Mouse (Mus musculus) neural tube, embryonic 11.5 days (tissue): ENCODE measurements around the gene Lrrc15. TPM values are rescaled to one million over a fixed set of nuclear protein-coding genes. Genes with fewer than 3 reads are reported as not detected.

ENCODE experiments used
- ATAC-seq: fragments of 200-750 bp; cut with Nextera tagmentation; 2 replicates; pipeline ENCODE4 v1.8.0; 2017; ENCODE audit warnings: moderate number of reproducible peaks, mild to moderate bottlenecking, moderate TSS enrichment, moderate library complexity; ENCODE audit not compliant: insufficient read depth, low FRiP score, low TSS enrichment
- DNase-seq: peaks from one replicate; pipeline ENCODE4 v3.0.0-alpha.2; 2015; ENCODE audit warnings: low spot score
- H3K27ac ChIP-seq: fragments of 300-500 bp; sonication (generic); 2 replicates; pipeline ENCODE4 v1.5.1; 2014; ENCODE audit warnings: low read depth, mild to moderate bottlenecking, low read length
- H3K27me3 ChIP-seq: fragments of 300-500 bp; sonication (generic); 2 replicates; pipeline ENCODE4 v1.6.1; 2014; ENCODE audit warnings: mild to moderate bottlenecking, low read length, mixed read lengths; ENCODE audit not compliant: control insufficient read depth, insufficient read depth
- H3K36me3 ChIP-seq: fragments of 300-500 bp; sonication (generic); 2 replicates; pipeline ENCODE4 v1.6.1; 2014; ENCODE audit warnings: mild to moderate bottlenecking, low read length, moderate library complexity, mixed read lengths; ENCODE audit not compliant: control insufficient read depth, insufficient read depth
- H3K4me1 ChIP-seq: fragments of 300-500 bp; sonication (generic); 2 replicates; pipeline ENCODE4 v1.6.1; 2014; ENCODE audit warnings: low read length, mixed read lengths; ENCODE audit not compliant: control insufficient read depth, insufficient read depth
- H3K4me2 ChIP-seq: fragments of 300-500 bp; sonication (generic); 2 replicates; pipeline ENCODE4 v1.6.1; 2014; ENCODE audit warnings: low read depth, mild to moderate bottlenecking, moderate library complexity
- H3K4me3 ChIP-seq: fragments of 300-500 bp; sonication (generic); 2 replicates; pipeline ENCODE4 v1.5.1; 2014; ENCODE audit warnings: low read depth, low read length
- H3K9ac ChIP-seq: fragments of 300-500 bp; sonication (generic); 2 replicates; pipeline ENCODE4 v1.6.1; 2014; ENCODE audit warnings: mild to moderate bottlenecking, low read length
- H3K9me3 ChIP-seq: fragments of 300-500 bp; sonication (generic); 2 replicates; pipeline ENCODE4 v1.6.1; 2016; ENCODE audit warnings: low read length; ENCODE audit not compliant: control insufficient read depth
- WGBS: fragments of 180-500 bp; shearing (Covaris S2); extraction: QIAGEN DNeasy Blood & Tissue Kit; methylation state at CpG from one replicate; pipeline ENCODE4 v1.1.7; 2014; 5-methylcytosine and 5-hydroxymethylcytosine counted together
- polyA plus RNA-seq: library from polyadenylated mRNA; unstranded; fragments of >200 nt; fragmentation: Nextera tagmentation; extraction: Ambion mirVana; gene quantifications from 2 replicates; pipeline ENCODE4 v1.2.1, GENCODE M21; 2014

Gene Lrrc15
- polyA plus RNA-seq, 1 experiment from 2014 or later = 0.33 TPM

DNA sequence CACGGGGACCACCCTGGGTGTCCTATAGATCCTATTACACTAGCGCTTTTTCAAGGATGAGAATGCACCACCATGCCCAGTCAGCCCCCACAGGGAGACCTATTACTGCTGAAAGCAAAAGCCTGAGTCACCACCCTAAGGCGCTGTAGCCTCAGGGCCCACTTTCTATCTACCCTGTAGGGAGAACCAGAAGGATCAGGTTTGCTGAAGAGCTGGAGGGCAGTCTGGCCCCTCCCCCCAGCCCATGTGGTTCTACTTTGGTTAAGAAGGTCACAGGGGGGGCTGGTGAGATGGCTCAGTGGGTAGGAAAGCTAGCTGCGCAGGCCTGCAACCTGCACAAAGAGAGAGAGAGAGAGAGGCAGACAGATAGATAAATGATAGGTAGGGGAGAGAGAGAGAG, 2.6 kb upstream of the Lrrc15 start:
- DNase-seq (peak; percentile 40), ATAC-seq (no peak)
- Histone ChIP-seq H3K4me3 (no peak overlapping the region), H3K4me2 (no peak overlapping the region), H3K36me3 (no peaks in the 10 kb centered on the region), H3K27me3 (peaks cover 12% of the 10 kb centered on the region; the same call in 1 of the 2 replicates), H3K9ac (no peak overlapping the region), H3K27ac (no peak overlapping the region), H3K4me1 (peaks cover 11% of the 10 kb centered on the region), H3K9me3 (no peaks in the 10 kb centered on the region)
- WGBS = 56% methylated on average over 4 of the region's 4 CpGs

- ATAC-seq (0 out of 2 replicates have a peak, but pooled peaks have one; percentile 40), DNase-seq (peak; percentile 77)
- peaks cover 10% of the 10 kb centered on the region; the same call in 1 of the 2 replicates for H3K27me3 ChIP-seq
- H3K4me2 ChIP-seq = peak overlapping the region; percentile 33
- no peaks in the 10 kb centered on the region for H3K9me3 ChIP-seq
- no peaks in the 10 kb centered on the region for H3K36me3 ChIP-seq
- no peak overlapping the region for H3K27ac ChIP-seq
- H3K9ac ChIP-seq = no peak overlapping the region
- WGBS = 2% methylated on average over 15 of the region's 15 CpGs
- peaks cover 11% of the 10 kb centered on the region for H3K4me1 ChIP-seq
- H3K4me3 ChIP-seq = no peak overlapping the region
Observed at GRCm38 (mm10) chr16:30283743-30284337, 784 bp upstream of the Lrrc15 start.

DNA sequence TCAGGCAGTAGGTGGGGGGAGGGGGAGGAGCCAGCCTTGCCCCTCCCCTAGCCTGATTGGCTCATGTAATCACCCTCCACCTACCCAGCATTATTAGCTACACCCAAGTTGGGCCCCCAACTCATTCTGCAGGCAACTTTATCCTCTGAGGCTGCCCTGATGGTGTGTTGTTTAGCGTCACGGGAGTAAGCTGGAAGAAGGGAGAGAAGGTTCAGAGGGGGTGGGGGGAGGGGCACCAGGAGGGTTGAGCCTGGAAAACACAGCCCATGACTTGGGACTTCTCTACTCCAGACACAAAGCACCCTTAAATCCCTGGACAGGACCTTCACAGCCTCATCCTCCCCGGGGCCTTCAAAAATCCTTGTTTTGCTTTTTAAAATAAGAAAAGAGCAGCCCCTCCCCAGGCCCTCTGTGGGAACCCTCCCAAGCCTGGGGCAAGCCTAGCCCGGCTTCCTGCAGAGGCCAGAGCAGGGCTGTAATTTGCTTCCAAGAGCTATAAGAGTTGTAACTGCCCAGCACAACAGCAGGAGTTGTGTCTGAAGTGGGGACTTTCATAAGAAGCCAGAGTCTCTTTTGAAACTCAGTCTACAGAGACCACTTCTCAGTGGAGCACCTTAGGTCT, 2.3 kb downstream of the Lrrc15 start:
- no peak overlapping the region for H3K4me2 ChIP-seq
- no peak overlapping the region for H3K4me3 ChIP-seq
- whole genome bisulfite sequencing = 4% methylated on average over 4 of the region's 4 CpGs
- H3K27me3 ChIP-seq = peaks cover 10% of the 10 kb centered on the region; the same call in 1 of the 2 replicates
- no peaks in the 10 kb centered on the region for H3K9me3 ChIP-seq
- no peak overlapping the region for H3K27ac ChIP-seq
- H3K9ac ChIP-seq = no peak overlapping the region
- peaks cover 11% of the 10 kb centered on the region for H3K4me1 ChIP-seq
- ATAC-seq = no peak
- H3K36me3 ChIP-seq = no peaks in the 10 kb centered on the region
- no peak for DNase-seq

GRCm38 (mm10) chr16:30278406-30278805, 4.7 kb downstream of the Lrrc15 start:
- peaks cover 10% of the 10 kb centered on the region; the same call in 1 of the 2 replicates for H3K27me3 ChIP-seq
- H3K36me3 ChIP-seq = no peaks in the 10 kb centered on the region
- DNase-seq (no peak), ATAC-seq (no peak)
- H3K9ac ChIP-seq = no peak overlapping the region
- 69% methylated on average over 11 of the region's 11 CpGs for WGBS
- H3K4me2 ChIP-seq = no peak overlapping the region
- H3K4me1 ChIP-seq = peaks cover 9% of the 10 kb centered on the region
- H3K27ac ChIP-seq = no peak overlapping the region
- H3K4me3 ChIP-seq = no peak overlapping the region
- H3K9me3 ChIP-seq = no peaks in the 10 kb centered on the region

- DNase-seq = no peak
- H3K36me3 ChIP-seq = no peaks in the 10 kb centered on the region
- no peaks in the 10 kb centered on the region for H3K9me3 ChIP-seq
- no peak overlapping the region for H3K27ac ChIP-seq
- no peak for ATAC-seq
- no peaks in the 10 kb centered on the region for H3K27me3 ChIP-seq
- 82% methylated on average over 15 of the region's 15 CpGs for WGBS
- no peaks in the 10 kb centered on the region for H3K4me1 ChIP-seq
- H3K4me3 ChIP-seq = no peak overlapping the region
- no peak overlapping the region for H3K4me2 ChIP-seq
- no peak overlapping the region for H3K9ac ChIP-seq
Observed at GRCm38 (mm10) chr16:30275558-30276340, 7.3 kb downstream of the Lrrc15 start.

GRCm38 (mm10) chr16:30273065-30273464, 10.0 kb downstream of the Lrrc15 start:
- DNase-seq = no peak
- no peaks in the 10 kb centered on the region for H3K9me3 ChIP-seq
- WGBS = 93% methylated on average over 8 of the region's 8 CpGs
- no peaks in the 10 kb centered on the region for H3K4me1 ChIP-seq
- no peaks in the 10 kb centered on the region for H3K36me3 ChIP-seq
- ATAC-seq = no peak
- no peak overlapping the region for H3K27ac ChIP-seq
- H3K9ac ChIP-seq = no peak overlapping the region
- no peak overlapping the region for H3K4me3 ChIP-seq
- no peaks in the 10 kb centered on the region for H3K27me3 ChIP-seq
- H3K4me2 ChIP-seq = no peak overlapping the region

DNA sequence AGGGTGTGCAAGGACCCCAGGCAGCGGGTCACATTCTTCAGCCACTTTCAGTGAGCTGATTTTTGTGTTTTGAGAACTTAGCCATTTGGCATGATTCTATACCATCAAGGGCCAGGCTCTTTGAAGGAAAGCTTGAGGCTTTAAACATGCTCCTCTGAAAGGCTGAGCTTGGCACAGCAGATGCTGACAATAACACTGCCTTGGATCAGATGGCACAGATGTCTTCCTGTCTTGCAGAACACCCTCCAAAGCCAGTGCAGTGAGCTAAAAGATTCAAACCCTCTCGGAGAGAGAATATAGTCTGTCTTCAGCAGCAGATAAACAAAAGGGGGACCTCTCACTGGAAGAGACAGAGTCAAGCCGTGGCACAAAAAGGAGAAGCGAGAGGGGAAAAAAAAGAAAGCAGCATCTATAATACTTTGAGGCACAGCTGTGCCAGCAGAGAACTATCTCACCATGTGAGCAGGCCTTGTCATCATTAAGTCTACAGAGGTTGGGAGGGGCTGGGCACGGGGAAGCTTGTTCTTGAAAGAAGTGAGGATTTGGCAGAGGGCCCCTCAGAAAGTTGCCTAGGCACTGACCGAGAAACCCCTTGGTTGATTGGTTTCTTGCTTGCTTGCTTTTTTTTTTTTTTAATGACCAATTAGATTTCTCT, 11.0 kb downstream of the Lrrc15 start:
- no peaks in the 10 kb centered on the region for H3K4me1 ChIP-seq
- no peak overlapping the region for H3K9ac ChIP-seq
- H3K4me2 ChIP-seq = no peak overlapping the region
- 80% methylated on average over 6 of the region's 6 CpGs for WGBS
- DNase-seq (no peak), ATAC-seq (no peak)
- no peaks in the 10 kb centered on the region for H3K27me3 ChIP-seq
- no peak overlapping the region for H3K27ac ChIP-seq
- no peaks in the 10 kb centered on the region for H3K9me3 ChIP-seq
- H3K4me3 ChIP-seq = no peak overlapping the region
- H3K36me3 ChIP-seq = no peaks in the 10 kb centered on the region

DNA sequence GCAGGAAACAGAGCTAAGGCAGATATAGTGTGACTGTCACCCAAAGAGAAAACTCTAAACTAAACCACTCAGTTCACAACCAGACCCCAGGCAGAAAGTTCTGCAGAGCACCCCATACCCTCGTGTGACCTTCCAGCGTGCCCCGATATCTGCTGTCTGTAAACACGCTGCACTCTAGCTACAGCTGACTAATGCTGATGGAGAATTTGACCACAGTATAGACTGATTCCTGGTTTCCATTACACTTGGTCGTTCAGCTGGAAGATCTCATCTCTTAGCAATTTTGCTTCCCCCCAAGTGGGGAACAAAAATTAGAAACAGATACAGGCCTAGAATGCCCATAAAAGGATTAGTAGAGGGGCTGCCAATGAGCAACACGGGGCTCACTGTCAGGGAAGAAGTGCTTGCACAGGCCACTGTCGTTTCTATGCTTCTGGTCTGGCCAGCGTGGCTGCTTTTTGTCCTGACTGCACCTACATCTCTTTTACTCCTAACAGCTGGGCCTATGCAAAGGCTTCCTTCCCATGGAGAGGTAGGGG, 11.8 kb downstream of the Lrrc15 start:
- H3K9ac ChIP-seq = no peak overlapping the region
- no peak overlapping the region for H3K4me2 ChIP-seq
- H3K27ac ChIP-seq = no peak overlapping the region
- no peak overlapping the region for H3K4me3 ChIP-seq
- H3K27me3 ChIP-seq = no peaks in the 10 kb centered on the region
- H3K36me3 ChIP-seq = no peaks in the 10 kb centered on the region
- DNase-seq = no peak
- no peak for ATAC-seq
- H3K4me1 ChIP-seq = no peaks in the 10 kb centered on the region
- H3K9me3 ChIP-seq = no peaks in the 10 kb centered on the region
- 69% methylated on average over 8 of the region's 8 CpGs for WGBS
